Mouse (Mus musculus): ENCODE results near the gene Cntnap5a. TPM values are rescaled to one million over a fixed set of nuclear protein-coding genes. Genes with fewer than 3 reads are reported as not detected.

Gene Cntnap5a
- not detected in 2 replicates for polyA plus RNA-seq (2015; fragmentation: Nextera tagmentation; extraction: Ambion mirVana)

DNA sequence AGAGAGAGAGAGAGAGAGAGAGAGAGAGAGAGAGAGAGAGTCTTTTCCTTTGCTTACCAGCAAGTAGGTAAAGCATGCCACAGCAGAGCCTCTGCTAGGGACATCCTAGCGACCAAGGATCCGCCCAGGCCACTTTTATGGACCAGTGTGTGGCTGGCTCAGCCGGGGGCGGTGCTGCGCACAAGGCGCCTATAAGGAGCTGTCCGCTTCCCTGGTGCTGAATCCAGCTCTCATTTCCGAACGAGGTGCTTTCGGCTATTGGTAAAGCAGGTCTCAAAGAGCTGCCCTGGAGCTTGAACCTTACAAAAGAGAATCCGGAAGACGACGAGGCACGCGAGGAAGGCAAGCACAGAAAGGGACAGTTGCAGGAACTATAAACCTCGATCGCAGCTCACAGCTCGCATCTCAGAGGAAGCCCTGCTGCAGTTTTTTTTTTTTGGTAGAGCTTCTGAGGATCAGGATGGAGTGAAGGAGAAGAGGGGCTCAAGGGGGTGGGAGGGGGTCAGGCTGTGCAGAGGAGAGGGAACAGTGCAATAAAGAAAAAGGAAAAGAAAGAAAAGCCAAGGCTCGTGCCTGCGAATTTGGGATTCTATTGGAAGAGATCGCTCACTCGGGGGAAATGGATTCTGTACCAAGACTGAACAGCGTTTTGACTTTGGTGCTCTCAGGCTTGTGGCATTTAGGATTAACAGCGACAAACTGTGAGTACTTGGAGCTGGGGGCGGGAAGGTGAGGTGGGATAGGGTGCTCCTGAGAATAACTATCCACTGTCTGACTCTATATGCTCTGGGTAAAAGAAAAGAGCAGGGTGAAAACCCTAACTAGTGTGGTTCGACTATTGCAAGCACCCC lies at the start of gene Cntnap5a:
Gene Cntnap5a, plus strand, starts transcription at position 239 of the 851 bp plus-strand sequence.
- Histone ChIP-seq H3K27me3 (ENCODE audit: insufficient read depth, low read length) (no peaks in the 10 kb centered on the region), H3K4me1 (replicated peaks; ENCODE audit: insufficient read depth, low read length) (no peaks in the 10 kb centered on the region), H3K4me2 (ENCODE audit: low read length) (no peak within 1 kb of the TSS), H3K4me3 (replicated peaks; ENCODE audit: low read depth, low read length) (no peak within 1 kb of the TSS), H3K36me3 (ENCODE audit: insufficient read depth, low read length) (no peaks in the 10 kb centered on the region), H3K9ac (ENCODE audit: low read depth, low read length) (no peak within 1 kb of the TSS), H3K9me3 (replicated peaks; ENCODE audit: low read length) (no peaks in the 10 kb centered on the region), H3K27ac (no peak within 1 kb of the TSS)
- ATAC-seq (replicated peaks; ENCODE audit: low FRiP score, low read depth) (peak; percentile 74; the same call in 1 of the 2 replicates), DNase-seq (ENCODE audit: low spot score) (peak; percentile 71)
- WGBS = 14% methylated on average over 25 of the region's 26 CpGs
- no peak; the same call in 1 of the 2 replicates for TF ChIP-seq CTCF (IDR thresholded peaks at IDR 0.05; ENCODE audit: low read depth)

DNA sequence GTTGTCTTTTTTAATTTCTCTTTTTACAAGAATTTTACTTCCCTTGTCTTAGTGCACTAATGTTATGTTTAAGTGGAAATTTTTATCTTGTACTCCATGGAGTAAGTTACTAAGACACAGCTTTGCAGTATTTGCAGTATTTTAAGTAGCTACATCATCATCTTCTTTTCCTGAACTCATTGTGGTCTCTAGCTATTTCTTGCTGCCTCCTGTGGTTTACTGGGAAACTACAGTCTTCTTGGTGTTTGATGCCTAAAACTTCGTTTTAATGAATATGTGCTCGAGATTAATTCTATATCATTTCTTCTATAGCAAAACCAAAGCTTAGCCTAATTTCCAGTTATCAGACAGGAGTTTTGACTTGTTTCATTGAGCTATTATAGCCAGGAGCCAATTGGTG lies 37.6 kb upstream of the Cntnap5a start:
- Histone ChIP-seq H3K9me3 (replicated peaks; ENCODE audit: low read length) (no peaks in the 10 kb centered on the region), H3K36me3 (ENCODE audit: insufficient read depth, low read length) (no peaks in the 10 kb centered on the region), H3K4me3 (replicated peaks; ENCODE audit: low read depth, low read length) (no peak overlapping the region), H3K4me1 (replicated peaks; ENCODE audit: insufficient read depth, low read length) (no peaks in the 10 kb centered on the region), H3K27me3 (ENCODE audit: insufficient read depth, low read length) (no peaks in the 10 kb centered on the region), H3K27ac (no peak overlapping the region), H3K4me2 (ENCODE audit: low read length) (no peak overlapping the region), H3K9ac (ENCODE audit: low read depth, low read length) (no peak overlapping the region)
- DNase-seq (ENCODE audit: low spot score) (no peak), ATAC-seq (replicated peaks; ENCODE audit: low FRiP score, low read depth) (no peak)
- 72% methylated on average over 2 of the region's 2 CpGs for WGBS
- TF ChIP-seq CTCF (IDR thresholded peaks at IDR 0.05; ENCODE audit: low read depth) = no peak

DNA sequence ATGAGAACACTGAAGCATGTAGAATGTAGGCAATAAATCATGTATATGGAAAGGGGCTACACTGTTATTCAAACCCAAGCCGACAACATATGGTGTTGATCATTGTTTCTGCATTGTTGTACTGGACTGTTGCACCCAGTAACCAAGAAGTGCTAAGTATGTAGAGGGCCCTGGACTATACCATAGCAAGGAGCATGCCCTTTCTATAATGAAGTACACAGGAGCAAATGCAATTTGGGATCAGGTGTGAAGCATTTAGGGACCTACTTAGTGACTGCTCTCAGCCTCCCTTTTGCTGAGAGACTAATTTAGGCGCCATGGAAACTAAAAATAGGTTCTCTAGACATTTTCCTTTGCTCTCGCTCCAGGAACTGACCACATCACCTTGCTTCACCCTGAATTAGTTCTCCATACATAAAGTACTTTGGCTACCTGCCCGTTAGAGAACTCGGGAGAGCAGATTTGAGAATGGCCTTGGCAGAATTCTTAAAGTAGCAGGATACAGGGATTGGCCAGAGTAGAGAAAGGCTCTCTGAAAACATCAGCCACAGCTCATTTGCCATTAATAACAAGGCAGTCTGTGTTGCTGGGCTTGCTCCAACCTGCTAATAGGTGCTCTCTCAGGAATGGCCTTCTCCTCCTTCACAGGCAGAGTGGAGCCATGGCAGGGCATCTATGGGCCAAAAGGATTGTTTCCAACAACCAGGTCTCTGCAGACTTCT lies 26.1 kb upstream of the Cntnap5a start:
- H3K9me3 ChIP-seq (replicated peaks; ENCODE audit: low read length) = no peaks in the 10 kb centered on the region
- H3K36me3 ChIP-seq (ENCODE audit: insufficient read depth, low read length) = no peaks in the 10 kb centered on the region
- 61% methylated on average over 5 of the region's 5 CpGs for WGBS
- no peak overlapping the region for H3K4me3 ChIP-seq (replicated peaks; ENCODE audit: low read depth, low read length)
- ATAC-seq (replicated peaks; ENCODE audit: low FRiP score, low read depth) (no peak), DNase-seq (ENCODE audit: low spot score) (peak; percentile 1)
- H3K27ac ChIP-seq = no peak overlapping the region
- no peak overlapping the region for H3K9ac ChIP-seq (ENCODE audit: low read depth, low read length)
- H3K4me2 ChIP-seq (ENCODE audit: low read length) = no peak overlapping the region
- no peaks in the 10 kb centered on the region for H3K4me1 ChIP-seq (replicated peaks; ENCODE audit: insufficient read depth, low read length)
- H3K27me3 ChIP-seq (ENCODE audit: insufficient read depth, low read length) = no peaks in the 10 kb centered on the region
- no peak for TF ChIP-seq CTCF (IDR thresholded peaks at IDR 0.05; ENCODE audit: low read depth)

DNA sequence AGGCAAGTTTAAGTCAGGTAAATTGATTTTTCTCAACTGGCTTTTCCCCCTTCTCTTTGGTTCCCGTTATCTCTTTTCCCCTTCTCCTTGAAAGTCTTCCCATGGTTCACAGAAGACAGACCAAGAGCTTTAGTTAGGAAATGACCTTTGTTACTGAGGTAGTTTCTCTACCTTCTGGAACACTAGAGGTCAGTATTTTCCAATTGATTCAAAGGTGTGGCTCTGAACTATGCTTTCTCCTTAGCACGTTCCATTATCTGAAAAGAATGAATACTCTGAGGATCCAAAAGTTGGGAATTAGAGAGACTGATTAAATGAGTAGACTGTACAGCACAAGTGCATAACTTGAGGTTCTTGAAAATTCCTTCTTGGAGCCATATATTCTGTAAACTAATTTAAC lies 1.9 kb downstream of the Cntnap5a start:
- H3K9me3 ChIP-seq (replicated peaks; ENCODE audit: low read length) = no peaks in the 10 kb centered on the region
- H3K36me3 ChIP-seq (ENCODE audit: insufficient read depth, low read length) = no peaks in the 10 kb centered on the region
- DNase-seq (ENCODE audit: low spot score) (no peak), ATAC-seq (replicated peaks; ENCODE audit: low FRiP score, low read depth) (no peak)
- 37% methylated on average over 2 of the region's 2 CpGs for WGBS
- H3K4me2 ChIP-seq (ENCODE audit: low read length) = no peak overlapping the region
- no peak overlapping the region for H3K9ac ChIP-seq (ENCODE audit: low read depth, low read length)
- no peaks in the 10 kb centered on the region for H3K27me3 ChIP-seq (ENCODE audit: insufficient read depth, low read length)
- no peak overlapping the region for H3K4me3 ChIP-seq (replicated peaks; ENCODE audit: low read depth, low read length)
- no peaks in the 10 kb centered on the region for H3K4me1 ChIP-seq (replicated peaks; ENCODE audit: insufficient read depth, low read length)
- no peak overlapping the region for H3K27ac ChIP-seq
- peak; percentile 32 for TF ChIP-seq CTCF (IDR thresholded peaks at IDR 0.05; ENCODE audit: low read depth)

DNA sequence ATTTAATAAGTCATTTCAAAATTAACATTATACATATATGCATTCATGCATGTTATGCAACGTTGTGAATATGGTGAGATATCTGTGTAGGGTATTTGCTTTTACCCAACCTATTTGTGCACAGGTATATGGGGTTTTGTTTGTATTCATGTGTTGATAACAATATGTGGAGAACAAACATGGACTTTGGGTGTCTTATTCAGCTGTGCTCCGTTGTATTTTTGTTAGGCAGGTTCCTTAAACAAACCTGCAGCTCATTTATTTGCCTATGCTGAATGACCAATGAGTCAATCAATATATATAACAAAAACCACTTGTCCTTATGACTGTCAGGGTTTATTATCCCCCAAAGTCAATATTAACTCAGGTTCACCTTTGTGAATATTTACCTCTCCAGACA lies 15.2 kb downstream of the Cntnap5a start:
- Histone ChIP-seq H3K9me3 (replicated peaks; ENCODE audit: low read length) (no peaks in the 10 kb centered on the region), H3K4me2 (ENCODE audit: low read length) (no peak overlapping the region), H3K27me3 (ENCODE audit: insufficient read depth, low read length) (no peaks in the 10 kb centered on the region), H3K4me3 (replicated peaks; ENCODE audit: low read depth, low read length) (no peak overlapping the region), H3K4me1 (replicated peaks; ENCODE audit: insufficient read depth, low read length) (no peaks in the 10 kb centered on the region), H3K36me3 (ENCODE audit: insufficient read depth, low read length) (no peaks in the 10 kb centered on the region), H3K27ac (no peak overlapping the region), H3K9ac (ENCODE audit: low read depth, low read length) (no peak overlapping the region)
- 61% methylated on average over 2 of the region's 2 CpGs for WGBS
- DNase-seq (ENCODE audit: low spot score) (no peak), ATAC-seq (replicated peaks; ENCODE audit: low FRiP score, low read depth) (no peak)
- TF ChIP-seq CTCF (IDR thresholded peaks at IDR 0.05; ENCODE audit: low read depth) = no peak

DNA sequence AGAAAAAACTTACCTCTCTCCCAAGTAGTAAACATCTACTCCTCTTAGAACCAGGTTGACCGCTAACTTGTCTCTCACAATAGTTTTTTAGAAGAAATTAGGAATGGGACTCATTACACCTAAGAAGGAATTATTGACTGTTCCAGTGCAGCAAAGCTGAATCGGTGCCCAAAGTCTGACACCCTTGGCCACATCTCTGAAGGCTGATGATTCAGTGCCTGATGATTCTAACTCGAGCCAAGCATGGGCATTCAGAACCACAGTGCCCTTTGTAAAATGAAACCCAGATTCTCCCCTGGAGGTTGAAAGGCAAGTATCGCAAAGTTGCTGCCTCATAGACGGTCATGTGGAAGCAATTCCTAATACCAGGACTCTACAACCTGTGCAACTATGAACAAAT lies 58.0 kb downstream of the Cntnap5a start:
- no peak for ATAC-seq (replicated peaks; ENCODE audit: low FRiP score, low read depth)
- Histone ChIP-seq H3K4me2 (ENCODE audit: low read length) (no peak overlapping the region), H3K36me3 (ENCODE audit: insufficient read depth, low read length) (no peaks in the 10 kb centered on the region), H3K4me3 (replicated peaks; ENCODE audit: low read depth, low read length) (no peak overlapping the region), H3K9ac (ENCODE audit: low read depth, low read length) (no peak overlapping the region), H3K27ac (no peak overlapping the region), H3K9me3 (replicated peaks; ENCODE audit: low read length) (no peaks in the 10 kb centered on the region), H3K4me1 (replicated peaks; ENCODE audit: insufficient read depth, low read length) (no peaks in the 10 kb centered on the region), H3K27me3 (ENCODE audit: insufficient read depth, low read length) (no peaks in the 10 kb centered on the region)
- WGBS = 73% methylated on average over 5 of the region's 5 CpGs
- DNase-seq (ENCODE audit: low spot score) = no peak
- TF ChIP-seq CTCF (IDR thresholded peaks at IDR 0.05; ENCODE audit: low read depth) = no peak
